Mouse (Mus musculus): ENCODE measurements around the gene Fyn.

- TF ChIP-seq POLR2A (IDR thresholded peaks at IDR 0.05; ENCODE audit: extremely low read depth, insufficient read depth, low read length): no peak
- peak; percentile 6; the same call in 1 of the 2 replicates for TF ChIP-seq CTCF (IDR thresholded peaks at IDR 0.05; ENCODE audit: low read depth, low read length)
Measured at GRCm38 (mm10) chr10:39405982-39406797, 37.5 kb downstream of the Fyn start.
